38 mouse cellular contexts compared by ENCODE assay signal in the genomic region with DNA sequence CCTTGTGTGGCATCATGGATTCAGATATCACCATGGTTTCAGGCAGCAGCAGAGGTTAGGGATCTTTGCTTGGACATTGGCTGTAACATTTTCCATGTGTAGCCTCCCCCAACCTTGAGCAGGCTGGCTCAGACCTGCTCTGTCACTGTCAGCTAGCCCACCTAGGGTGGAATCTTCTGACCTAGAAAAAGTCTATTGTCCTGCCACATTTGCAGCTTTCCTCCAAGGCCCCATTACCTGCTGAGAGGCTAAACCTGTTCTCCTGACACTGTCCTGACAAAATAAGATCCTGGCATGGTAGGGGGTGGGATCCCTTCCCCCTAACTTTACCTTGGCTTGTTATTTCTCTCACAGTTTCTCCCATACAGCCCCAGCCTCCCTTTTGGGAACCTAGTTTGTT. TPM values are rescaled to one million over a fixed set of nuclear protein-coding genes. Genes with fewer than 3 reads are reported as not detected.
"Had no signal": no experiment of that assay in that cellular context is flagged by ENCODE, and none has a peak within 500 bp of the region (broad histone marks: within the 10 kb centered on the region; RNA-seq: fewer than 3 reads in every experiment).

No protein-coding gene starts in this region.

- H3K9me3 ChIP-seq: embryonic facial prominence, embryonic 10.5 days; embryonic facial prominence, embryonic 12.5 days; embryonic facial prominence, embryonic 13.5 days; embryonic facial prominence, embryonic 15.5 days; forebrain, embryonic 10.5 days; forebrain, embryonic 12.5 days; forebrain, embryonic 13.5 days; forebrain, embryonic 15.5 days; heart, embryonic 10.5 days; heart, embryonic 12.5 days had no signal

- H3K36me3 ChIP-seq: embryonic facial prominence, embryonic 10.5 days; embryonic facial prominence, embryonic 12.5 days; embryonic facial prominence, embryonic 13.5 days; embryonic facial prominence, embryonic 15.5 days; forebrain, embryonic 10.5 days; forebrain, embryonic 12.5 days; forebrain, embryonic 15.5 days; heart, embryonic 10.5 days; heart, embryonic 12.5 days had no signal

- H3K27me3 ChIP-seq: embryonic facial prominence, embryonic 12.5 days; embryonic facial prominence, embryonic 13.5 days; embryonic facial prominence, embryonic 15.5 days; forebrain, embryonic 12.5 days; forebrain, embryonic 13.5 days; forebrain, embryonic 15.5 days; heart, embryonic 12.5 days had no signal

- H3K4me1 ChIP-seq: embryonic facial prominence, embryonic 10.5 days; embryonic facial prominence, embryonic 12.5 days; embryonic facial prominence, embryonic 13.5 days; embryonic facial prominence, embryonic 15.5 days; forebrain, embryonic 10.5 days; forebrain, embryonic 12.5 days; forebrain, embryonic 13.5 days; forebrain, embryonic 15.5 days; heart, embryonic 10.5 days; heart, embryonic 12.5 days had no signal

- H3K4me3 ChIP-seq: embryonic facial prominence, embryonic 10.5 days; embryonic facial prominence, embryonic 12.5 days; embryonic facial prominence, embryonic 13.5 days; embryonic facial prominence, embryonic 15.5 days; erythroblast, embryonic 14.5 days; forebrain, embryonic 10.5 days; forebrain, embryonic 12.5 days; forebrain, embryonic 13.5 days; forebrain, embryonic 15.5 days; gastrocnemius, adult 2 months; heart, adult 2 months; heart, embryonic 10.5 days; heart, embryonic 12.5 days had no signal

- DNase-seq: cerebellum, postnatal 10 days; cerebellum, postnatal 14 days; cerebellum, postnatal 25 days; cerebellum, postnatal 36 days; embryo, embryonic 11 days; forebrain, postnatal 0 days; gastrocnemius, adult 2 months; gastrocnemius, postnatal 10 days; gastrocnemius, postnatal 25 days; gastrocnemius, postnatal 36 days; heart, adult 11 months; heart, adult 18-20 months; heart, adult 2 months had no signal

- H3K27ac ChIP-seq: embryonic facial prominence, embryonic 10.5 days; embryonic facial prominence, embryonic 12.5 days; embryonic facial prominence, embryonic 13.5 days; embryonic facial prominence, embryonic 15.5 days; forebrain, embryonic 10.5 days; forebrain, embryonic 12.5 days; forebrain, embryonic 13.5 days; forebrain, embryonic 15.5 days; gastrocnemius, adult 2 months; heart, adult 2 months; heart, embryonic 10.5 days had no signal

- H3K9ac ChIP-seq: embryonic facial prominence, embryonic 12.5 days; embryonic facial prominence, embryonic 13.5 days; embryonic facial prominence, embryonic 15.5 days; forebrain, embryonic 12.5 days; forebrain, embryonic 13.5 days; forebrain, embryonic 15.5 days; forebrain, postnatal 0 days; heart, embryonic 12.5 days had no signal

RNA-seq across cellular contexts. Expression of gene Akr1c21, which starts 13.4 kb away (rescaled TPM):
- total RNA-seq: common myeloid progenitor, adult 5-6 weeks; forebrain, postnatal 0 days; gastrocnemius, adult 18-20 months; gastrocnemius, adult 2 months; gastrocnemius, adult 8-10 months; gastrocnemius, postnatal 10 days; gastrocnemius, postnatal 25 days; gastrocnemius, postnatal 36 days; granulocyte monocyte progenitor cell, adult 5-6 weeks; heart, adult 18-20 months; heart, adult 2 months; heart, adult 8-10 months had no signal
- polyA plus RNA-seq: cortical plate, adult 2 months; embryonic facial prominence, embryonic 10.5 days; embryonic facial prominence, embryonic 11.5 days; embryonic facial prominence, embryonic 12.5 days; embryonic facial prominence, embryonic 13.5 days; embryonic facial prominence, embryonic 14.5 days; erythroblast, embryonic 14.5 days; forebrain, embryonic 10.5 days; forebrain, embryonic 11.5 days; forebrain, embryonic 12.5 days; forebrain, embryonic 13.5 days; forebrain, embryonic 14.5 days; forebrain, embryonic 15.5 days; forebrain, embryonic 16.5 days; forebrain, postnatal 0 days; frontal cortex, adult 2 months; gonadal fat pad, adult 2 months; heart, adult 2 months; heart, embryonic 10.5 days; heart, embryonic 11.5 days; heart, embryonic 12.5 days had no signal

RNA-seq across cellular contexts. Expression of gene Akr1c20, which starts 37.4 kb away (rescaled TPM):
- total RNA-seq: common myeloid progenitor, adult 5-6 weeks; forebrain, postnatal 0 days; gastrocnemius, adult 18-20 months; gastrocnemius, adult 2 months; gastrocnemius, adult 8-10 months; gastrocnemius, postnatal 25 days; gastrocnemius, postnatal 36 days; granulocyte monocyte progenitor cell, adult 5-6 weeks; heart, adult 18-20 months; heart, adult 2 months; heart, adult 8-10 months had no signal
- polyA plus RNA-seq: cortical plate, adult 2 months; embryonic facial prominence, embryonic 10.5 days; embryonic facial prominence, embryonic 11.5 days; embryonic facial prominence, embryonic 12.5 days; embryonic facial prominence, embryonic 13.5 days; embryonic facial prominence, embryonic 14.5 days; embryonic facial prominence, embryonic 15.5 days; erythroblast, embryonic 14.5 days; forebrain, embryonic 10.5 days; forebrain, embryonic 11.5 days; forebrain, embryonic 12.5 days; forebrain, embryonic 13.5 days; forebrain, embryonic 14.5 days; forebrain, embryonic 15.5 days; forebrain, embryonic 16.5 days; forebrain, postnatal 0 days; frontal cortex, adult 2 months; gonadal fat pad, adult 2 months; heart, adult 2 months; heart, embryonic 10.5 days; heart, embryonic 11.5 days; heart, embryonic 12.5 days had no signal
